Mouse (Mus musculus) fibroblast of lung, adult 2 months (primary cell): ENCODE measurements around the gene Pdcd5.
A peak's percentile ranks its signal among the peaks of the same experiment; 100 is the strongest.

ENCODE experiments used
- DNase-seq: peaks from one replicate; pipeline ENCODE4 v3.0.0-alpha.2; 2011; ENCODE audit warnings: low read depth

Pdcd5 gene

DNA sequence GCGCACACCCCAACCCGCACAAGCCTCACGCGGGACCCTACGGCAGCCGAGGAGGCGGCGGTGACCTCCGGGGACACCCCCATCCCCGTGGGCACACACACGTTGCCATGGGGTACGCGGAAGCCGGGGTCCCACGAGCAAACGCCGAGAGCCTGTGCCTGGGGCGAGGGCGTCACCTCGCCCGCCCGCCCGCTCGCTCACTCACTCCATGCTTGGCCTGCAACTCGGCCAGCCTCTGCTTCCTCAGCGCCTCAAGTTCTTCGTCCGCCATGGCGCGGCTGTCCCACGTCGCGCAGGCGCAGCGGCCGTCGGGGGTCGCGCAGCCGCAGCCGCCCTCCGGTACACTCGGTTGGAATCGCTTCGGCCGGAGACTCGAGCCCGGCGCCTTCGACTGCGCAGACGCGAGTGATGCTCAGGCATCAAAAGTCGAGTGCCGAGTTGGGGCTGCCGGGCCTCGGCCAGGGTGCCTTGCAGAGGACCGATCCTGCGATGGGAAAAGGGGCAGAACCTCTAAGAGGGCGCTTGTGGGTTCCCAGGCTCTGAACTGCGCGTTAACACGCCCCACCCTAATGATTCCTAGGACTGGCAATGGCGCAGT lies at the start of gene Pdcd5:
Pdcd5 (minus strand) TSS at position 421 of the 598 bp plus-strand sequence.
- DNase-seq, result peak; percentile 86

DNA sequence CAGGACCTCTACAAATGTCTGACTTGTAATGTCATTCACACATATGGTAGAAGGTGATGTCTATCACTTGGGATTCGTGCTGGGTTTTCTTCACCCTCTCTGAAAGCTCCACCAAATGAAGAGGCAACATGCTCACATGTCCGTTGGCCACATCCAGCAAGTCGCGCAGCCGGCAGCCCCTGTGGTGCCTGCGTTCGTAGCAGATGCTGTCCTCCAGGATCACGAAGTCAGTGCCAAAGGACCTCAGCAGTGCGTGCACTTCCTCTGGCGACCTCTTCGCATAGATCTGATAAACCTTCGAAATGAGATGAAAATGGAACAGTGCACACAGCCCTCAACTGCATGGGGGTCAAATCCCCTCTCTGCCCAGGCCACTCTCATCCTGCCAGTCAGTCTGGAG lies 45.3 kb upstream of the Pdcd5 start:
- DNase-seq, result no peak

DNA sequence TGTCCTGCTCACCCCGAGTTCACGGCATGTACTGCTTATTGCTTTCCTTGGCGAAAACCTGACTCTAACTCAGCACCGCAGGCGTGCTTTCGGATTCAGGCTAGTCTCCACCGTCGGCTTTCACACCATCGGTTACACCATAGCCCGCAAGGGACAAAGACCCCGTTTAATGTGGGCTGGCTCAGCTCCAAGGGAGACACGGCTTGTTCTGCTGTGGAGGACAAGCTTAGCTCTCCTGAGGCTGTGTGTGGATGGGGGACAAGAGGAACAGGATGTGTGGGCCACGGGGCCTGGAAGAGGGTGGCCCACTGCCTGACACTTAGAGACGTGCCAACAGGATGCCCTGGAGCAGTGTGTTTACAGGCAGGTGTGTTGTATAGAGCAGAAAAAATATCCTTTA lies 44.8 kb upstream of the Pdcd5 start:
- DNase-seq, result no peak

DNA sequence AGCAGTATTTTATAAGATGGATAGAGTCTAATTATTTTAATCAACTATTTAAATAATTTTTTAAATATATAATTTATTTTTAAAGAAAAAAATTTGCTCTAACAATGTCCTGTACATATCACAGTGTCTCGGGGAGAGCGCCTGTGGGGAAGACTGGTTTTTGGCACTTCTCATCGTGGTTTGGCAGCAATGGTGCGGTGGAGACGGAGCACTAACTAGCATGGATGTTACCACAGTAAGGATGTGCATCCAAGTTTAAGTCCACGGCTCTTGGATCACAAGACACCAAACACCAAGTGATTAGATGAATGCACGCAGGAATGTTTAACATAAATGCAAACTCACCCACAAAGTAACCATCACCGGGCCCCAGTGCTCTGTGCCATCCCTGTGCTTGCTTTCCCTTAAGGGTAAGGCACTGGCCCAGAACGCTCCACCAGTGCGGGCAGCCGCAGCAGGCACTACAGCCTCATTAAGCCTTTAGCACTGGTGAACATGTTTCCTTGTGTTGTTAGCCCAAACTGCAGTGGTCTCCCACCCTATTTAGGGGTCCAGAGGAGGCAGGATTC lies 41.5 kb upstream of the Pdcd5 start:
- no peak for DNase-seq

DNA sequence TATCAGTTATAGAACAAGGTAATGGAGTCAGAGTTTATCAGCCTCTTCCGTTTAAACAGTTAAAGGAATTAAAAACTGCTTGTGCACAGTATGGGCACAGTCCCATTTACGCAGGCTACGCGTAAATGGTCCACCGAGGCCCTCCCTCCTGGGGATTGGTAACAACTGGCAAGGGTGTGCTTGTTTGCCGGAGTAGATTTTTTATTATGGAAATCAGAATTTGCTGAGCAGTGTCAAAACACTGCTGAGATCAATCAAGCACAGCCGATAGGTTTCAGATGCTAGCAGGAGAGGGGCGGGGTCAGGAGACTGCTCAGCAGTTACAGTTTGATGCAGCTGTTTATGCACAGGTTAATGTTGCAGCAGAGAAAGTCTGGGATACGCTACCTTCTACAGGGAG lies 41.0 kb upstream of the Pdcd5 start:
- DNase-seq, result no peak

DNA sequence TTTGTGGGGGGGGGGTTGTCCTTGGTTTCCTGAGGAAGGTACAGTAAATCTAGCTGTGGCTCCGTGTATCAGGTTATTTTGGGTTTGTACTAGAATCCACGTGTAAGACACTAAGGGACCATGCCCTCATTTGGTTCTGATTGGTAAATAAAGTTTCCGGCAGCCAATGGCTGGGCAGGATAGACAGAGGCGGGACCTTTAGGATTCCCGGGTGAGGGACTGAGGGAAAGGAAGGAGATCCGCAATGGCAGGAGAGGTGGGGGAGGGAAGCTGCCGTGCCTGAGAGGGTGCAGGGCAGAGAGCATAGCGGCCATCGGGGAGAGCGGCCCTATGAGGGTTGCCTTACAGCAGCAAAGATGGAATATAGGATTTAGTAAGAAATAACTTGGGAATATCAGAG lies 39.9 kb upstream of the Pdcd5 start:
- no peak for DNase-seq

DNA sequence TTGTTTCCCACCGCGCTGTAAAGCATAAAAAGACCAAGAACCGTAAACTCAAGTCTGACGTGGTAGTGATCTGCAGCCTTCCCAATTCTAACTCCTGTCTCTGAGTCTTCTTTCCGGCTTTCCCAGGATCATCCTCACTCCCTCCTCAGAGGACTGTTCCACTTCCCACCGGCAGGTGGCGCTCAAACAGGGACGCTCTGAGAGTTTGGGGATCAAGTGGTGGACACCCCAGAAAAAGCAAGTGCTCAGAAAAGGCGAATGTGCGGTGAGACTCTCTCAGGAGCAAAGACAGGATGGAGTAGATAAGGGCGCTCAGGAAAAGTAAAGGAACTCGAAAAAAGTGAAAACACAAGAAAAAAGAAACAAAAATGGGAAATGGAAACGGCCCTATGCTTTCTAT lies 39.4 kb upstream of the Pdcd5 start:
- no peak for DNase-seq

DNA sequence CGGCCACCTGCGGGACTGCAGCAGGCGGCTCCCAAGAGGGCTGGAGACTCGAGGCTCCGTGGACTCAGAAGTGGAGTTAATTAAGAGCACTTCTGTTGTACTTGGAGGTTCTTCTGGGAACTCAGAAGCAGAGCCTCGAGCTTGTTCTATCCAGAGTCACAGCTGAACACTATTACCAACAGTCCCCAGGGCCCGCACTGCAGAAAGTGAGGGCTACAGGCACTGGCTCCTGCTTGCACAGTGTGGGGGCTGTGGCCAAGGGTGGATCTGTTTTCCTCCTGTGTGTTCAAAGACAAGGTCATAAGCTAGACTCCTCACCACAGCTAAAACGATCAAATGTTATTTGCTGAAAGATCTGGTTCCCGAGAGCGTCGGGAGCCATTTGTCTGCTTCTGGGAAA lies 38.9 kb upstream of the Pdcd5 start:
- DNase-seq, result no peak

DNA sequence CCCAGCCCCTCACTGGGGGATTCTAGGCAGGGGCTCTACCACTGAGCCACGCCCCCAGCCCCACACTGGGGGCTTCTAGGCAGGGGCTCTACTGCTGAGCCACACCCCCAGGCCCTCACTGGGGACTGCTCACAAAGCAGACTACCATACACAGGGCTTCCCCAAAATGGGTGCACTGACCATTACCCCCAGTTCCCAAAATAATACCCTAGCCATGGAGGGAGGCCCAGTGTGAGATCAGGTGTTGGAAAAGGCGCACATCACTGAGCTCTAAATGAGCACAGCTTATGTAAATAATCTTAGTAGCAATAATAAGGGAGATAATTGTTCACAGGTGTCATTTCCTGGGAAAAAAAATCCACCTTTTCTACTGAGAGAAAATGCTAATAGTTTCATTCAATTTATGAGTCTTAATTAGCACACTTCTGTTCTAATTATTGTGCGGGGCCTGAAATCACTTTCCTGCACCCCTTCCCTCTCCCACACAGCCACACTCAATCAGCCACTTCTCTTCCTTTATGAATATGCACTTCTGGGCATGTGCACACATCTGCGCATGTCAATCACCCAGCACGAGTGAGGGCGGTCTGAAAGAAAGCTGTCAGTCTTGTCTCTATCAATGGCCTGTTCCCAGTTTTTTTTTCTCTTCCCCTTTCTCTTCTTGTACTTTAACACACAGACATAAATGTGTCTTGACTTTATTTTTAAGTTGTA lies 36.2 kb upstream of the Pdcd5 start:
- no peak for DNase-seq

DNA sequence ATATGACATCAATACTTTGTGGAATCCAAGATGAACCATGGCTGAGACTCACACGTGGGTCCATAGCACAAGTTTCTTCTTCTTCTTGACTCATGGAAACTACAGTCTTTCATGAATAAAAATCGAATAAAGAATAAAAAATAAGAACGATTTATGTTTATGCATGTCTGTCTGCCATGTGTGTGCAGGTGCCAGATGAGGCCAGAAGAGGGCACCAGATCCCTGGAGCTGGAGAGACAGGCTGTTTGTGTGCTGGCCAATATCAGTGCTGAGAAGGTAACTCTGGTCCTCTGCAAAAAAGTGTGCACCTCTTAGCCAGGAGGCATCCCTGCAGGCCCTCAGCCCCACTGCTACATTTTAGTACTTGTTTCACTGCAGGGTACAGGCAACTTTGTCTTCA lies 34.2 kb upstream of the Pdcd5 start:
- DNase-seq, result no peak

DNA sequence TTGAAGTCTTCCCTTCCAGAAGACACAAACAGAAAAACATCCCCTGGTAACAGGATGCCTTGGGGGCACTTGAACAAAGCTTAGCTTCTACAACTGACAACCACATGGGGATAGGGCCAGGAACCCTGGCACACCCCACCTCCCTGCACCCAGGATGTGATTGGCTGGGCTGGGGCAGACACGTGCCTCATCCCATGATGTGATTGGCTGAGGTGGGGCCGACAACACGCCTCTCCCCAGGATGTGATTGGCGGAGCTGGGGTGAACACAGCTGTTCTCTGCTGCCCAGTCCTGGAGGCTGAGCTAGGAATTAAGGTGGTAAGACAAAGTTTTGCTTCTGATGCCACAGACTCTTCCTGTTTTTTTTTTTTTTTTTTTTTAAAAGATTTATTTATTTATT lies 31.7 kb upstream of the Pdcd5 start:
- no peak for DNase-seq

DNA sequence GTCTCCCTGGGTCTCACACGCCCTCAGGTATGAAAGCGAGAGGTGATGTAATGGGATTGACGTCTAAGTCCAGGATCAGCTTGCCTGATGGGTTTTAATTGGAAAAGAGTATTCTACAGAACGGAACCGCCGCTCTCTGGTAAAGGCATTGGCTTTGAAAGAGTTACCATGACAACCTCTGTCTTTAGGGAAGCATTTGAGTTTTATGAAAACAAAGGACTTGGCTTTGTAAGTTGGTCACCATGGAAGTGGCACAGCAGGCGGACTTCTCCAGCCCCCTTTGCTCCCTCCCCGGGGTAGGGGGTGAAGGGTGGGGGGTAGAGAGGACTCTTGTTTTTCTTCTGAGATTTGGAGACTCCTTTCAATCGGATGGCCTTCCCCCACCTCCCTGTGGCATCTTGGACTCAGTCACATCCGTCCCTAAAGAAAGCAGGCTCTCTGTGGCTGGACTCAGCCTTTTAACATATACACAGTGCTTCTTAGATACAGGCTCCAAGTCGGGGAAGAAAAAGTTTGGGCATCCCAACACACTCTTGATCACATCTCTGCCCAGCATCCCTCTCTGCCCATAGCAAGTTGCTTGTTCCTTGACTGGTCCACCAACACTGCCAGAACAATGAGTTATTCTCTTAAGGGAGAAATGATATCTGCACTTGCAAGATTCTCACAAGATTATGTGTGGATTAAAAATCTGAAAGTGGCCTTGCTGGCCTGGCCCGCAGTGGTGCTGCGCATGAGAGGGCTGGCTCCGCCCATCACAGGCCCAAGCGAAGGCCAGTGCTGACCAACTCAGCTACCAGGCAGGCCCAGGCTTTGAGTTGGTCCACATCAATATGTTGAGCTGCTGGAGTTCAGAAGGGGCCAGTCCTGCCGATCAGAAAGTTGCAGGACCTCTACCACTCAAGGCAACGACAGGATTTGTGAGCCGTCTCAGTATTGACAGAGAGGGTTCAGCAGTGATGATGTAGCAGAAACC lies 21.0 kb upstream of the Pdcd5 start:
- no peak for DNase-seq

DNA sequence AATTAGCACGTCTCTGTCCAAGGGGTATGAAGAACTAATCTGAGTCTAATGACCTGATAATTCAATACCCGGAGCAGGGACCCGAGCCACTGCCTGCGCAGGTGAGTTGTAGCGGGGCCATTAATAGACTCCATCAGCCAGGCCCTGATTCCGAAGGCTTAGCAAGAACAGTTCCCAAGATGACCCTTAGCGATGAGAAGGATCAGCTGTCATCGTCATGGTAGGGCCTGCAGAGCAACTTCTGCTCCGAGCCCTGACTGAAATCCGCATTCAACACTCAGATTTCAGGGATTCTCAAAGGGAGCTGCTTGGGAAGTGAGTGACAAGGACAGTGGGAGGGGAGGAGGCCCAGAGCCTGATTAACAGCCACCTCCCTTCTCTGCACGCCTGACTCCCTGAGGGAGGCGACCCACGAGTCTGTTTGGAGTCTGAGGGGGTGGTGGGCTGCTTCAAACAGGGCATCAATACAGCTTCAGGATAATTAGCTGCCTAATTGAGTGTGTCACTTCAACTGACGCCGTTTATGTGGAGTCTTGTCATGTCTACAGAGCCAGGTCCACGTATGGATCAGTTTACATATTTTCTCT lies 16.6 kb upstream of the Pdcd5 start:
- DNase-seq, result no peak

DNA sequence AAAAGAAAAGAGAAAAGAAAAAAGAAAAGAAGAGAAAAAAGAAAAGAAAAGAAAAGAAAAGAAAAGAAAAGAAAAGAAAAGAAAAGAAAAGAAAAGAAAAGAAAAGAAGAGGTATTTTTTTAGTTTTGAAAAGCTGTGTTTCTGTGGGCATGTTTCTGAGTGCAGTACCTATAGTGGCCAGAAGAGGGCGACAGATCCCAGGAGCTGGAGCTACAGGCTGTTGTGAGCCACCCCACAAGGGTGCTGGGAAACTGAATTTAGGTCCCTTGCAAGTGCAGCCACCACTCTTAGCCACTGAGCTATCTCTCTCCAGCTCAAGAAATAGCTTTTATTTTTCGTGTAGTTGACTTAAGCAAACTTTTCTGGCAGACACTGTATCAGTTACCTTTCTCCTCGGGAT lies 11.9 kb upstream of the Pdcd5 start:
- DNase-seq, result no peak

DNA sequence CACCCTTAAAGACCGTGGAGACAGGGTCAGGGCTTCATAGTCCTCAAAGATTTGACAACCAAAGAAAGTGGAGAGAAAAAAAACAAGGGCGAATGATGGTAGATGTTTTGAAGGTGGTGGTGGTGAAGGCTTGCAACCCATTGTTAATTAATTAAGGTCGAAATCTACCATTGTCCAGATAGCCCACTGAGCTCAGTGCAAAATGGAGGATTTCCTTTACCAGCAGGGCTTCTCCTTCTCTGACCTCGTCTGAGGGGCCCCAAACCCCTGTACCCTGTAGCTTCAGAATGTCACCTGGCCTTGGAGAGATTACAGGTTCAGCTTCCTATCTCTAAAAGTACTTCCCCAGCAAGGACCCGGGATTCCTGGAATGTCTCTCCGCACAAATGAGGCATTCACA lies 10.5 kb upstream of the Pdcd5 start:
- DNase-seq, result no peak

DNA sequence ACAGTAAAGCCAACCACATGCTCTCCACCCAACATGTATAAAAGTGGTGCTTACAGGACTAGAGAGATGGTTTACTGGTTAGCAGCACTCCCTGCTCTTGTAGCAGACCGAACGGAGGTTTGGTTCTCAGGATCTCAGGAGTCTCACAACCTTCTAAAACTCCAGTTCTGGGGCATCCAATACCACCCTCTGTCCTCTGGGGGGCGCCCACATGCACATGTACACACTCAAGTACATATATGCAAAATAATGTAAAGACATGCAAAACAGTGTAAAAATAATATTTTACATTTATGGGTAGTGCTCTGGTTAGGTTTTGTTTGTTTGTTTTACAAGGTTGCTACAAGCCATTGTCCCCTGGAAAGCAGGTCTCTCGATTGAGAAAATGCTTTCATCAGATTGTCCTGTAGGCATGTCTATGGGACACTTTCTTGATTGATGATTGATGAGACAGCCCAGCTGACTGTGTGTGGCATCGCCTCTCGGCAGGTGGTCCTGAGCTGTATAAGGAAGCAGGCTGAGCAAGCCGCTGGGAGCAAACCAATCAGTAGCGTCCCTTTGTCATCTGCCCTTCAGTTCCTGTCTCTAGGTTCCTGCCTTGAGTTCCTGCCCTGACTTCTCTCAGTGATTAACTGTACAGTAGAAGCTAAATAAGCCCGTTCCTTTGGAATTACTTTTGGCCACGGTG lies 4.4 kb upstream of the Pdcd5 start:
- no peak for DNase-seq

DNA sequence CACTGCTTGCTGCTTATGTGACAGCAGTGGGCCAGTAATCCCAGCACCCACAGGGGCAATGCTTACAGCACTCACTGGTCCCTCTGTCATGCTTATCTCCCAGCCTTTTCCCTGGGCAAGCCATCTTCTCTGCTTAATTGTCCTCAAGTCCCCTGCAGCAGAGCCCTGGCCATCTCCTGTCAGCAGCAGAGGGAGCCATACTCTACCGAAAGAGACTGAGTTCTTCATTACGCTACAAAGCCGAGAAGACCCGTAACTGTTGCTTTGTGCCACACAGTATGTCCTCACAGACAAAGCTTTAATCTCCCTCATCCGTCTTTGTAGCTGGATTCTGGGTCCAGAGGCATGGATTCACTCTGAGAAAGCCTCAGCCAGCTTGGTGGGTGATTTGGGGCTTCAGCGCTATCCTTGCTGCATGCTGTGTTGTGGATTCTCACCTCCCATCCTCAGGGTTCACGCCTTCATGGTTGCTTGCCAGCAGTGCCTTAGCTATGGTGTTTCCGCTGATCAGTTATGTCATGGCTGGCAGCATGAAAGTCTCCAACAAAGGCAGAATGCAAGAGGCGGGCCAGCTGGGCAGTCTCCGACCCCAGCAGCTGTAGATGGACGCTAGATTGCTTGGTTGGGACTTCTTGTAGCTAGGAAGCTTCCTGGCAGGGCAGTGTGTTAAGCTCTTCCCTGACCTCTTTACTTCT lies 3.5 kb upstream of the Pdcd5 start:
- DNase-seq, result no peak

DNA sequence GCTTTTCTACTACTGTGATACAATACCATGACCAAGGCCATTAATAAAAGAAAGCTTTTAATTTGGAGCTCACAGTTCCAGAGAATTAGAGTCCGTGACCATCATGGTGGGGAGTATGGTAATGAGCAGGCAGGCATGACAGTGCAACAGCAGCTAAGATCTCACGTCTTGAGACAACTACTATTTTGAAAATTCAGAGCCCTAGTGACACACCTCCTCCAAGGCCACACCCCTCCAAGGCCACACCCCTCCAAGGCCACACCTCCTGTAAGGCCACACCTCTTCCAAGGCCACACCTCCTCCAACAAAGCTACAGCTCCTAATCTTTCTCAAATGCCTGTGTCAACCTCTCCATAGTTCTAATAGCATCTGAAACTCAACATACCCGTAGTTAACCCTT lies 1.8 kb upstream of the Pdcd5 start:
- no peak for DNase-seq

DNA sequence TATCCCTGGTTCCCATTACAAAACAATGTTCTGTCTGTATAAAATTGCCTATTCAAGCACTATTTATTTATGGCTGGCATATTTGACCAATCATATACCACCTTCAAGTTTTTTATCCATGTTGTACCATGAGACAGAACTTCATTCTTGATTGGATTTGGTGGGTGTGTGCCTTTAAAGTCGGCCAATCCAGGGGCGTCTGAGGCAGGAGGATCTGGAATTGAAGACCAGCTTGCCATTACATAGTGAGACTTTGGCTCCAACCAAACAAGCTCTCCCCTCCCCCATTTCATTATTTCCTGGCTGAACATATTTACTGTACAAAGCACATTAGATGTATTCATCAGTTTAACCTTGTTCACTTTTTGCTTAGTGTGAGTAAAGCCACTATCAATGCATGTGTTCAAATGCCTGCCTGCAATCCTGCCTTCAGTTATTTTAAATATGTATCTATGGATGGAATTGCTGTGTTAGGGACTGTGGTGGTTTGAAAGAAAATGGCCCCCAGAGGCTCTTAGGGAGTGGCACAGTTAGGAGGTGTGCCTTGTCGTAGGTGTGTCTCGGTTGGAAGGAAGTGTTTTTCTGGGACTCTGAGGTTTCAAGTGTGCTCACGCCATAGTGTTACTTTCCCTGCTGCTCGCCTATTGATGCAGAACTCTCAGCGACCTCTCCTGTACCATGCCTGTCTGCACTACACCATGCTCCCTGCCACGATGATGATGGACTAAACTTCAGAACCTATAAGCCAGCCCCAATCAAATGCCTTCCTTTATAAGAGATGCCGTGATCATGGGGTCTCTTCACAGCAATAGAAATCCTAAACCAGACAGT lies 1.1 kb upstream of the Pdcd5 start:
- DNase-seq, result no peak
